Mouse (Mus musculus): ENCODE results near the gene Rae1.

The Rae1 gene

GRCm38 (mm10) chr2:172996207-172996606 lies 3.7 kb upstream of the Rae1 start:
- DNase-seq (ENCODE audit: low spot score), result peak; percentile 66

GRCm38 (mm10) chr2:172997748-172998147 lies 2.2 kb upstream of the Rae1 start:
- no peak for DNase-seq (ENCODE audit: low spot score)

- DNase-seq (ENCODE audit: low spot score), result no peak
Measured at GRCm38 (mm10) chr2:172998478-172998877, 1.4 kb upstream of the Rae1 start.

- peak; percentile 76 for DNase-seq (ENCODE audit: low spot score)
Measured at GRCm38 (mm10) chr2:173000285-173000652, 352 bp downstream of the Rae1 start.

GRCm38 (mm10) chr2:173000921-173001320 lies 1.0 kb downstream of the Rae1 start:
- DNase-seq (ENCODE audit: low spot score), result no peak

GRCm38 (mm10) chr2:173003737-173004136 lies 3.8 kb downstream of the Rae1 start:
- DNase-seq (ENCODE audit: low spot score), result no peak

GRCm38 (mm10) chr2:173010220-173010717 lies 10.4 kb downstream of the Rae1 start:
- DNase-seq (ENCODE audit: low spot score), result no peak

GRCm38 (mm10) chr2:173011440-173011839 lies 11.5 kb downstream of the Rae1 start:
- no peak for DNase-seq (ENCODE audit: low spot score)

- DNase-seq (ENCODE audit: low spot score), result no peak
Measured at GRCm38 (mm10) chr2:173014741-173015287, 14.9 kb downstream of the Rae1 start.

- DNase-seq (ENCODE audit: low spot score), result no peak
Measured at GRCm38 (mm10) chr2:173017940-173018339, 18.0 kb downstream of the Rae1 start.

- DNase-seq (ENCODE audit: low spot score), result peak; percentile 67
Measured at GRCm38 (mm10) chr2:173018618-173019017, 18.7 kb downstream of the Rae1 start.

GRCm38 (mm10) chr2:173019322-173019721 lies 19.4 kb downstream of the Rae1 start:
- DNase-seq (ENCODE audit: low spot score), result no peak

- DNase-seq (ENCODE audit: low spot score), result peak; percentile 92
Measured at GRCm38 (mm10) chr2:173019790-173020189, 19.9 kb downstream of the Rae1 start.

GRCm38 (mm10) chr2:173020430-173020829 lies 20.5 kb downstream of the Rae1 start, which contains the start of gene Rbm38:
TSS of gene Rbm38 (plus strand) at chr2:173020498.
- DNase-seq (ENCODE audit: low spot score), result no peak

- peak; percentile 93 for DNase-seq (ENCODE audit: low spot score)
Measured at GRCm38 (mm10) chr2:173021633-173022055, 21.7 kb downstream of the Rae1 start.

GRCm38 (mm10) chr2:173022056-173022681 lies 22.3 kb downstream of the Rae1 start:
- DNase-seq (ENCODE audit: low spot score), result peak; percentile 53

- DNase-seq (ENCODE audit: low spot score), result no peak
Measured at GRCm38 (mm10) chr2:173022813-173023212, 22.9 kb downstream of the Rae1 start.

GRCm38 (mm10) chr2:173023371-173023851 lies 23.5 kb downstream of the Rae1 start:
- DNase-seq (ENCODE audit: low spot score), result no peak

GRCm38 (mm10) chr2:173023966-173024365 lies 24.0 kb downstream of the Rae1 start:
- DNase-seq (ENCODE audit: low spot score), result no peak

- no peak for DNase-seq (ENCODE audit: low spot score)
Measured at GRCm38 (mm10) chr2:173024392-173024791, 24.5 kb downstream of the Rae1 start.

GRCm38 (mm10) chr2:173024938-173025337 lies 25.0 kb downstream of the Rae1 start:
- peak; percentile 26 for DNase-seq (ENCODE audit: low spot score)

GRCm38 (mm10) chr2:173026286-173026685 lies 26.4 kb downstream of the Rae1 start:
- DNase-seq (ENCODE audit: low spot score), result no peak

- no peak for DNase-seq (ENCODE audit: low spot score)
Measured at GRCm38 (mm10) chr2:173026688-173027131, 26.8 kb downstream of the Rae1 start.

All from ovary, postnatal 36 days (tissue).